Mouse (Mus musculus) liver, adult 2 months (tissue): ENCODE results near the gene Mapkbp1.

Experiments used
- CTCF ChIP-seq: fragments of 200-500 bp; IDR thresholded peaks from 2 replicates; pipeline ENCODE4 v1.5.1; 2011; ENCODE audit warnings: low read depth, low read length, control low read depth
- POLR2A ChIP-seq: fragments of 200-500 bp; IDR thresholded peaks from 2 replicates; pipeline ENCODE4 v1.6.1; 2011; ENCODE audit warnings: low read length, control low read depth; ENCODE audit not compliant: insufficient read depth; ENCODE audit errors: extremely low read depth

GRCm38 (mm10) chr2:120044676-120045075, 72.2 kb downstream of the Mapkbp1 start:
- no peak for TF ChIP-seq CTCF
- TF ChIP-seq POLR2A: no peak
